Mouse (Mus musculus) embryonic facial prominence, embryonic 11.5 days (tissue): ENCODE results near the gene Wdpcp. TPM values are rescaled to one million over a fixed set of nuclear protein-coding genes. Genes with fewer than 3 reads are reported as not detected.

Experiments
- ATAC-seq: fragments of 200-750 bp; cut with Nextera tagmentation; replicated peaks from 2 replicates; pipeline ENCODE4 v1.8.0; 2017; ENCODE audit warnings: low read depth; ENCODE audit not compliant: insufficient number of reproducible peaks, low FRiP score, low TSS enrichment
- DNase-seq: peaks from one replicate; pipeline ENCODE4 v3.0.0-alpha.2; 2015; ENCODE audit warnings: low spot score
- H3K27ac ChIP-seq: fragments of 300-500 bp; sonication (generic); replicated peaks from 2 replicates; pipeline ENCODE4 v1.5.1; 2014; ENCODE audit warnings: mild to moderate bottlenecking, low read depth, low read length, control low read depth
- H3K27me3 ChIP-seq: fragments of 300-500 bp; sonication (generic); 2 replicates; pipeline ENCODE4 v1.6.1; 2014; ENCODE audit warnings: mild to moderate bottlenecking, low read length, moderate library complexity, mixed read lengths; ENCODE audit not compliant: control insufficient read depth, insufficient read depth
- H3K36me3 ChIP-seq: fragments of 300-500 bp; sonication (generic); replicated peaks from 2 replicates; pipeline ENCODE4 v1.6.1; 2014; ENCODE audit warnings: low read depth, mild to moderate bottlenecking, low read length, moderate library complexity, mixed read lengths; ENCODE audit not compliant: control insufficient read depth, insufficient read depth
- H3K4me1 ChIP-seq: fragments of 300-500 bp; sonication (generic); 2 replicates; pipeline ENCODE4 v1.6.1; 2014; ENCODE audit warnings: low read length, mixed read lengths; ENCODE audit not compliant: control insufficient read depth, insufficient read depth
- H3K4me2 ChIP-seq: fragments of 300-500 bp; sonication (generic); 2 replicates; pipeline ENCODE4 v1.6.1; 2014; ENCODE audit warnings: low read depth, mild to moderate bottlenecking, control low read depth, low read length, moderate library complexity
- H3K4me3 ChIP-seq: fragments of 300-500 bp; sonication (generic); 2 replicates; pipeline ENCODE4 v1.5.1; 2014; ENCODE audit warnings: low read depth, low read length, control low read depth
- H3K9ac ChIP-seq: fragments of 300-500 bp; sonication (generic); replicated peaks from 2 replicates; pipeline ENCODE4 v1.6.1; 2014; ENCODE audit warnings: mild to moderate bottlenecking, control low read depth, low read length
- H3K9me3 ChIP-seq: fragments of 300-500 bp; sonication (generic); replicated peaks from 2 replicates; pipeline ENCODE4 v1.6.1; 2016; ENCODE audit warnings: mild to moderate bottlenecking, low read length, inconsistent platforms, mixed read lengths; ENCODE audit not compliant: control insufficient read depth
- WGBS: fragments of 180-500 bp; shearing (Covaris S2); extraction: QIAGEN DNeasy Blood & Tissue Kit; methylation state at CpG from one replicate; pipeline ENCODE4 v1.1.7; 2014; 5-methylcytosine and 5-hydroxymethylcytosine counted together
- polyA plus RNA-seq: library from polyadenylated mRNA; unstranded; fragments of >200 nt; fragmentation: Nextera tagmentation; extraction: Ambion mirVana; gene quantifications from 2 replicates; pipeline ENCODE4 v1.2.1, GENCODE M21; 2014

The Wdpcp gene
- polyA plus RNA-seq, 1 experiment from 2014 or later, result 11.9 TPM

- Histone ChIP-seq H3K4me2 (no peak overlapping the region), H3K9ac (no peak overlapping the region), H3K4me1 (no peaks in the 10 kb centered on the region), H3K27ac (no peak overlapping the region), H3K27me3 (no peaks in the 10 kb centered on the region), H3K36me3 (peaks cover 6% of the 10 kb centered on the region), H3K9me3 (no peaks in the 10 kb centered on the region), H3K4me3 (no peak overlapping the region)
- no peak for ATAC-seq
- no peak for DNase-seq
- WGBS, result 87% methylated on average over 4 of the region's 4 CpGs
Observed at GRCm38 (mm10) chr11:21563617-21564325, 8.3 kb upstream of the Wdpcp start.

GRCm38 (mm10) chr11:21564681-21565405, 7.2 kb upstream of the Wdpcp start:
- H3K9me3 ChIP-seq, result no peaks in the 10 kb centered on the region
- no peaks in the 10 kb centered on the region for H3K4me1 ChIP-seq
- H3K9ac ChIP-seq, result no peak overlapping the region
- no peak overlapping the region for H3K4me3 ChIP-seq
- H3K27me3 ChIP-seq, result no peaks in the 10 kb centered on the region
- DNase-seq (no peak), ATAC-seq (no peak)
- no peak overlapping the region for H3K27ac ChIP-seq
- WGBS, result 93% methylated on average over 9 of the region's 9 CpGs
- peaks cover 3% of the 10 kb centered on the region for H3K36me3 ChIP-seq
- no peak overlapping the region for H3K4me2 ChIP-seq

- no peak for DNase-seq
- ATAC-seq, result no peak
- Histone ChIP-seq H3K4me3 (no peak overlapping the region), H3K9me3 (no peaks in the 10 kb centered on the region), H3K4me1 (no peaks in the 10 kb centered on the region), H3K27me3 (no peaks in the 10 kb centered on the region), H3K9ac (no peak overlapping the region), H3K36me3 (peaks cover 3% of the 10 kb centered on the region), H3K4me2 (no peak overlapping the region), H3K27ac (no peak overlapping the region)
- WGBS, result 95% methylated on average over 6 of the region's 6 CpGs
Observed at GRCm38 (mm10) chr11:21566934-21567333, 5.1 kb upstream of the Wdpcp start.

- peaks cover 3% of the 10 kb centered on the region for H3K36me3 ChIP-seq
- H3K4me3 ChIP-seq, result no peak overlapping the region
- no peak overlapping the region for H3K27ac ChIP-seq
- DNase-seq, result no peak
- WGBS, result 89% methylated on average over 1 of the region's 1 CpGs
- no peak overlapping the region for H3K4me2 ChIP-seq
- H3K27me3 ChIP-seq, result no peaks in the 10 kb centered on the region
- H3K4me1 ChIP-seq, result no peaks in the 10 kb centered on the region
- no peak overlapping the region for H3K9ac ChIP-seq
- no peak for ATAC-seq
- H3K9me3 ChIP-seq, result no peaks in the 10 kb centered on the region
Observed at GRCm38 (mm10) chr11:21567733-21568132, 4.3 kb upstream of the Wdpcp start.

- DNase-seq, result no peak
- no peak overlapping the region for H3K9ac ChIP-seq
- peaks cover 3% of the 10 kb centered on the region for H3K36me3 ChIP-seq
- H3K27me3 ChIP-seq, result no peaks in the 10 kb centered on the region
- no peak for ATAC-seq
- no peak overlapping the region for H3K4me3 ChIP-seq
- H3K9me3 ChIP-seq, result no peaks in the 10 kb centered on the region
- H3K4me2 ChIP-seq, result no peak overlapping the region
- no peak overlapping the region for H3K27ac ChIP-seq
- no peaks in the 10 kb centered on the region for H3K4me1 ChIP-seq
- WGBS, result 74% methylated on average over 5 of the region's 5 CpGs
Observed at GRCm38 (mm10) chr11:21569002-21569401, 3.0 kb upstream of the Wdpcp start.

- Histone ChIP-seq H3K4me1 (no peaks in the 10 kb centered on the region), H3K4me3 (no peak overlapping the region), H3K4me2 (no peak overlapping the region), H3K9ac (no peak overlapping the region), H3K27ac (no peak overlapping the region), H3K9me3 (no peaks in the 10 kb centered on the region), H3K27me3 (no peaks in the 10 kb centered on the region), H3K36me3 (peaks cover 3% of the 10 kb centered on the region)
- DNase-seq, result no peak
- 80% methylated on average over 3 of the region's 3 CpGs for WGBS
- ATAC-seq, result no peak
Observed at GRCm38 (mm10) chr11:21569456-21570108, 2.5 kb upstream of the Wdpcp start.

- no peak for DNase-seq
- Histone ChIP-seq H3K4me1 (no peaks in the 10 kb centered on the region), H3K4me2 (no peak overlapping the region), H3K9me3 (no peaks in the 10 kb centered on the region), H3K36me3 (peaks cover 3% of the 10 kb centered on the region), H3K27ac (no peak overlapping the region), H3K9ac (no peak overlapping the region), H3K4me3 (no peak overlapping the region), H3K27me3 (no peaks in the 10 kb centered on the region)
- no peak for ATAC-seq
- 87% methylated on average over 2 of the region's 2 CpGs for WGBS
Observed at GRCm38 (mm10) chr11:21570109-21570474, 1.9 kb upstream of the Wdpcp start.

GRCm38 (mm10) chr11:21570973-21571372, 1.1 kb upstream of the Wdpcp start:
- 13% methylated on average over 10 of the region's 10 CpGs for WGBS
- Histone ChIP-seq H3K4me2 (peak overlapping the region; percentile 45), H3K9ac (peak overlapping the region; percentile 67; the same call in 1 of the 2 replicates), H3K4me3 (peak overlapping the region; percentile 73), H3K27me3 (no peaks in the 10 kb centered on the region), H3K9me3 (no peaks in the 10 kb centered on the region), H3K4me1 (no peaks in the 10 kb centered on the region), H3K27ac (no peak overlapping the region), H3K36me3 (peaks cover 3% of the 10 kb centered on the region)
- peak; percentile 5 for DNase-seq
- ATAC-seq, result no peak
